Mouse (Mus musculus) heart, embryonic 13.5 days (tissue): ENCODE results near the gene Shank2. TPM values are rescaled to one million over a fixed set of nuclear protein-coding genes. Genes with fewer than 3 reads are reported as not detected.

Source experiments
- ATAC-seq: fragments of 200-750 bp; cut with Nextera tagmentation; 2 replicates; pipeline ENCODE4 v1.8.0; 2017; ENCODE audit warnings: moderate TSS enrichment; ENCODE audit not compliant: insufficient number of reproducible peaks, low FRiP score, low TSS enrichment; ENCODE audit errors: extremely low read depth
- H3K27ac ChIP-seq: fragments of 300-500 bp; sonication (generic); replicated peaks from 2 replicates; pipeline ENCODE4 v1.5.1; 2015; ENCODE audit warnings: moderate library complexity, mild to moderate bottlenecking, inconsistent platforms
- H3K27me3 ChIP-seq: fragments of 300-500 bp; sonication (generic); replicated peaks from 2 replicates; pipeline ENCODE4 v1.6.1; 2015; ENCODE audit warnings: mild to moderate bottlenecking, inconsistent platforms
- H3K36me3 ChIP-seq: fragments of 300-500 bp; sonication (generic); 2 replicates; pipeline ENCODE4 v1.6.1; 2015; ENCODE audit warnings: mild to moderate bottlenecking, inconsistent platforms
- H3K4me1 ChIP-seq: fragments of 300-500 bp; sonication (generic); 2 replicates; pipeline ENCODE4 v1.6.1; 2015; ENCODE audit warnings: inconsistent platforms
- H3K4me2 ChIP-seq: fragments of 300-500 bp; sonication (generic); 2 replicates; pipeline ENCODE4 v1.6.1; 2015; ENCODE audit warnings: inconsistent platforms, mild to moderate bottlenecking, moderate library complexity
- H3K4me3 ChIP-seq: fragments of 300-500 bp; sonication (generic); 2 replicates; pipeline ENCODE4 v1.5.1; 2015; ENCODE audit warnings: moderate library complexity, mild to moderate bottlenecking, inconsistent platforms
- H3K9ac ChIP-seq: fragments of 300-500 bp; sonication (generic); 2 replicates; pipeline ENCODE4 v1.6.1; 2015; ENCODE audit warnings: inconsistent platforms, mild to moderate bottlenecking, moderate library complexity
- H3K9me3 ChIP-seq: fragments of 300-500 bp; sonication (generic); 2 replicates; pipeline ENCODE4 v1.6.1; 2016; ENCODE audit warnings: inconsistent platforms
- WGBS: fragments of 180-500 bp; shearing (Covaris S2); methylation state at CpG from one replicate; pipeline ENCODE4 v1.1.7; 2015; ENCODE audit warnings: mixed read lengths; 5-methylcytosine and 5-hydroxymethylcytosine counted together
- polyA plus RNA-seq: library from polyadenylated mRNA; unstranded; fragments of >200 nt; fragmentation: Nextera tagmentation; extraction: Ambion mirVana; gene quantifications from 2 replicates; pipeline ENCODE4 v1.2.1, GENCODE M21; 2015

Gene Shank2
- polyA plus RNA-seq, 1 experiment from 2014 or later = 0.37 TPM

GRCm38 (mm10) chr7:144373059-144373458 is 371.3 kb downstream of the Shank2 start:
- 89% methylated on average over 8 of the region's 8 CpGs for WGBS
- no peak overlapping the region for H3K4me2 ChIP-seq
- ATAC-seq = no peak

DNA sequence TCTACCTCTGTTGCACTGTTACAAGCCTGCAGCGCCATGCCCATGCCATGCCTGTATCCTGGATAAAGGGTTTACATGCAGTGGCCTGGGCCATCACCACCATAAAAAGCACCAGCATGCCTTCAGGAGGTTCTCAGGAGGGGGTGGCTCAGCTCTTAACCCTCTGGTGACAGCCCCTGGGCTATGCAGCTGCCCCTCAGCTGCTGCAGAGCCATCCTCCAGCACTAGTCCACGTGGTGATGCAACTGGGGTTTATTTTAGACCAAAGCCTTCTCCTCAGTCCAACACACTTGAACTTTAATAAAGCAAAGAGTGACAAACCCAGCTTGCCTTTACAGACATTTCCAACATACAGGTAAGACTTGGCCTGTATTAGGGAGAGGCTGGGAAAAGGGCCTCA is 373.8 kb downstream of the Shank2 start:
- H3K36me3 ChIP-seq = no peaks in the 10 kb centered on the region
- H3K9me3 ChIP-seq = 0 out of 2 replicates have a peak, but pooled peaks cover 4% of the 10 kb centered on the region
- no peak overlapping the region for H3K4me3 ChIP-seq
- no peak for ATAC-seq
- no peak overlapping the region for H3K27ac ChIP-seq
- no peak overlapping the region for H3K4me2 ChIP-seq
- WGBS = 63% methylated on average over 2 of the region's 2 CpGs
- H3K27me3 ChIP-seq = no peaks in the 10 kb centered on the region
- no peaks in the 10 kb centered on the region for H3K4me1 ChIP-seq
- no peak overlapping the region for H3K9ac ChIP-seq

More at GRCm38 (mm10) chr7:144373059-144373458, 371.3 kb downstream of the Shank2 start:
- Histone ChIP-seq H3K4me3 (no peak overlapping the region), H3K9me3 (0 out of 2 replicates have a peak, but pooled peaks cover 4% of the 10 kb centered on the region), H3K36me3 (no peaks in the 10 kb centered on the region), H3K27me3 (no peaks in the 10 kb centered on the region), H3K9ac (no peak overlapping the region), H3K27ac (no peak overlapping the region), H3K4me1 (no peaks in the 10 kb centered on the region)

- Histone ChIP-seq H3K9me3 (no peaks in the 10 kb centered on the region), H3K4me1 (no peaks in the 10 kb centered on the region), H3K4me3 (no peak overlapping the region), H3K4me2 (no peak overlapping the region), H3K9ac (no peak overlapping the region), H3K36me3 (no peaks in the 10 kb centered on the region), H3K27me3 (no peaks in the 10 kb centered on the region), H3K27ac (no peak overlapping the region)
- no peak for ATAC-seq
- 58% methylated on average over 4 of the region's 4 CpGs for WGBS
Measured at GRCm38 (mm10) chr7:144378254-144378653, 376.5 kb downstream of the Shank2 start.

GRCm38 (mm10) chr7:144379243-144379884 is 377.6 kb downstream of the Shank2 start:
- Histone ChIP-seq H3K36me3 (no peaks in the 10 kb centered on the region), H3K4me3 (no peak overlapping the region), H3K4me2 (no peak overlapping the region), H3K9ac (no peak overlapping the region), H3K4me1 (no peaks in the 10 kb centered on the region), H3K9me3 (no peaks in the 10 kb centered on the region), H3K27ac (no peak overlapping the region), H3K27me3 (no peaks in the 10 kb centered on the region)
- ATAC-seq = no peak
- WGBS = 50% methylated on average over 6 of the region's 6 CpGs

- no peak for ATAC-seq
- Histone ChIP-seq H3K9me3 (no peaks in the 10 kb centered on the region), H3K4me1 (no peaks in the 10 kb centered on the region), H3K27ac (no peak overlapping the region), H3K4me2 (no peak overlapping the region), H3K4me3 (no peak overlapping the region), H3K36me3 (no peaks in the 10 kb centered on the region), H3K9ac (no peak overlapping the region), H3K27me3 (no peaks in the 10 kb centered on the region)
- WGBS = 61% methylated on average over 10 of the region's 10 CpGs
Measured at GRCm38 (mm10) chr7:144381588-144381987, 379.9 kb downstream of the Shank2 start.

DNA sequence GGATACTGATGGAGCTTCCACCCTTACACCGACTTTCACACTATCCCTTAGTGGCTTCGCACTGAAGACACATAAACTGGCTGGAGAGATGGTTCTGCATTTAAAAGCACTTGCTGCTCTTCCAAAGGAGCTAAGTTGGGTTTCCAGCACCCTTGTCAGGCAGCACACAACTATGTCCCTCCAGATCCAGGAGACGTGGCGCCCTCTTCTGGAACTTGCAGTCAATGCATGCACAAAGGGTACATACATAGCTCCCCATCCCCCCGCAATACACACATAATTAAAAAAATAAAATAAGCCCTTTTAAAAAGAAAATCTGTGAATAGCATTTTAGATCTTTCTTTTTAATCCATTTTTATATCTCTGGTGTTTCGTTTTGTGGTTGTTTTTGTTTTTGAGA is 385.8 kb downstream of the Shank2 start:
- Histone ChIP-seq H3K27me3 (no peaks in the 10 kb centered on the region), H3K4me1 (no peaks in the 10 kb centered on the region), H3K36me3 (no peaks in the 10 kb centered on the region), H3K27ac (no peak overlapping the region), H3K4me3 (no peak overlapping the region), H3K9me3 (no peaks in the 10 kb centered on the region), H3K9ac (no peak overlapping the region), H3K4me2 (no peak overlapping the region)
- no peak for ATAC-seq
- 86% methylated on average over 6 of the region's 6 CpGs for WGBS

DNA sequence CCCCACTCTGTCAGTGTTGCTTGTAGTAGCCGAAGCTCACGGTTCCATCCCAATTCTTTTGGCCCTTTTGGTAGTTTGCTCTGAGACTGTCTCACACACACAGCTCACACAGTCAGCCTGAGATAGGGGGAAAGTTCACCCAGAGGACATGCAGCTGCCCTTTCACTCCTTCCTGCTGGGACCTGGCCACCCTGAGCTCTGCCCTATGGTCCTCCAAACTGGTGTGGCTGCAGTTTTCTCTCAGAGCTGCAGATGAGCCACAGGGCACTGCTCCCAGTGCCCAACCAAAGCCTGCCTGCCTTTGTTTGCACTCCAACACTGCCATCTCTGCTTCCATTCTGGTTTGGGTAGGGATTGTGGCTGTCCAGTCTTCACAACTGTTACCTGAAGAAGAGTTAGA is 388.0 kb downstream of the Shank2 start:
- Histone ChIP-seq H3K9ac (no peak overlapping the region), H3K36me3 (no peaks in the 10 kb centered on the region), H3K4me2 (no peak overlapping the region), H3K9me3 (no peaks in the 10 kb centered on the region), H3K4me1 (no peaks in the 10 kb centered on the region), H3K27me3 (no peaks in the 10 kb centered on the region), H3K27ac (no peak overlapping the region), H3K4me3 (no peak overlapping the region)
- WGBS = 70% methylated on average over 2 of the region's 2 CpGs
- no peak for ATAC-seq

GRCm38 (mm10) chr7:144390676-144391075 is 388.9 kb downstream of the Shank2 start:
- H3K4me1 ChIP-seq = no peaks in the 10 kb centered on the region
- H3K4me3 ChIP-seq = no peak overlapping the region
- no peak overlapping the region for H3K9ac ChIP-seq
- WGBS = 66% methylated on average over 8 of the region's 8 CpGs
- no peaks in the 10 kb centered on the region for H3K9me3 ChIP-seq
- H3K27ac ChIP-seq = no peak overlapping the region
- no peak overlapping the region for H3K4me2 ChIP-seq
- 0 out of 2 replicates have a peak, but pooled peaks cover 3% of the 10 kb centered on the region for H3K27me3 ChIP-seq
- no peaks in the 10 kb centered on the region for H3K36me3 ChIP-seq
- no peak for ATAC-seq

DNA sequence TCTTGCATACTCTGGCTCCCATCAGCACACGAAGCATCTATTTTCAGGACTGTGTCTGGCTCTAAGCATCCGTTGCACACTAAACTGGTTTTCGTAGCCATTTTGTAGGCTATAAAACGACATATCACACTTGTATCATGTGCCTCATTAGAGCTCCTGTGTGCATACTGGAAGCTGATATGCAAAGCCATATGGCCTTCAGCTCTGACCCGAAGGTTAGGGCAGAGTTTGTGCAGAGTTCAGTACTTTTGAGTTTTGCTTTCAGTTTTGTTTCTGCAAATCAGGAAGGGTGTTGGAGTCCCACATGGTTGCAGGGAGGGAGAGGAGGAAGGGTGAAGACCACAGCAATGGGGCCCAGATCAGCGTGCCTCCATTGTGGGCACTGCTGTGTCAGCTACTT is 390.0 kb downstream of the Shank2 start:
- WGBS = 79% methylated on average over 6 of the region's 6 CpGs
- ATAC-seq = no peak
- no peak overlapping the region for H3K4me3 ChIP-seq
- H3K9ac ChIP-seq = no peak overlapping the region
- no peak overlapping the region for H3K27ac ChIP-seq
- H3K4me2 ChIP-seq = no peak overlapping the region
- 0 out of 2 replicates have a peak, but pooled peaks cover 3% of the 10 kb centered on the region for H3K27me3 ChIP-seq
- no peaks in the 10 kb centered on the region for H3K36me3 ChIP-seq
- no peaks in the 10 kb centered on the region for H3K9me3 ChIP-seq
- no peaks in the 10 kb centered on the region for H3K4me1 ChIP-seq

- Histone ChIP-seq H3K4me1 (peaks cover 2% of the 10 kb centered on the region; the same call in 1 of the 2 replicates), H3K9me3 (no peaks in the 10 kb centered on the region), H3K27ac (no peak overlapping the region), H3K9ac (no peak overlapping the region), H3K4me3 (no peak overlapping the region), H3K4me2 (no peak overlapping the region), H3K27me3 (peaks cover 10% of the 10 kb centered on the region), H3K36me3 (no peaks in the 10 kb centered on the region)
- 71% methylated on average over 4 of the region's 4 CpGs for WGBS
- ATAC-seq = no peak
Measured at GRCm38 (mm10) chr7:144402492-144402891, 400.8 kb downstream of the Shank2 start.

DNA sequence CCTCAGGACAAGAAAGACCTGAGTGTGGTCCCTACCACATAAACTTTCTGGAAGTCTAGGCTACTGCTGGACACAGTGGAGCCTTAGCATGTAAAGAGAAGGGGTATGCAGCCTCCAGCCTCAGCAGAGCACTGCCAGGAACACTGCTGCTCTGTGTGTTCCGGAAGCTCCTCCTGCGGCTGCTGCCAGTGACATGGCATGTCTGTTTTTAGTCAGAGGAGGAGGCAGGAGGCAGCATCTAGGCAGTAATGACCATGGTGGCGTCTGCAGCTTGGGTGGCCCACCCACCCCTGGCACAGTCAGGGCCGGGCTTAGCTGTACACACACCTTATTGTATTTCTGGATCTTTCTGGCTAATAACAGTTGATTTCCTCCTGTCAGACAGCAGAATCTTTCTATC is 405.9 kb downstream of the Shank2 start:
- WGBS = 36% methylated on average over 4 of the region's 4 CpGs
- Histone ChIP-seq H3K27ac (no peak overlapping the region), H3K9me3 (no peaks in the 10 kb centered on the region), H3K9ac (no peak overlapping the region), H3K4me2 (no peak overlapping the region), H3K36me3 (no peaks in the 10 kb centered on the region), H3K27me3 (peaks cover 45% of the 10 kb centered on the region), H3K4me1 (peaks cover 6% of the 10 kb centered on the region; the same call in 1 of the 2 replicates), H3K4me3 (no peak overlapping the region)
- no peak for ATAC-seq

DNA sequence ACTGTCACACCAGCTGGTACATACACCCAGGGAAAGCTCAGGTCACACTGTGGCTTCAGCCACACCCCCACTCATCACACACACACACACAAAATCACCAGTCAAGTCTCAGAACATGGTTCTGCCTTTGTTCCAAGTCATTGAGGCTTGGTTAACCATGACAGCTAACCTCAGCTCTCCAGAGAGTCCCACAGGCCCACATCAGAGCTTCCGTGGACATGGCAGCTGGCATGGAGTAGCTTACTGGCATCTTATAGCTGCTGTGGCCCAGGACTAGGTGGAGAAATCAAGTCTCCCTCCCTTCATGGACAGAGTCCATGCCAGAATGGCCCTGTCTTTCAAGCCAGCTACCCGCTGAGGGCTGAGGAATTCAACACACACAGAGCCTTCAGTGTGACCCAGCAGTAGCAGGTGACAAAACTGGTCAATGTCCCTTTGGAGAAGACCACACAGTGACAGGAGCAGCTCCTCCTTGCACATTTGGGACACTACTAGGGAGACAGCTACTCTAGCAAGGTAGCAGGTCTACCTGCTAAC is 406.8 kb downstream of the Shank2 start:
- H3K27me3 ChIP-seq = peaks cover 49% of the 10 kb centered on the region
- no peak overlapping the region for H3K9ac ChIP-seq
- no peaks in the 10 kb centered on the region for H3K36me3 ChIP-seq
- no peak overlapping the region for H3K4me3 ChIP-seq
- WGBS = 84% methylated on average over 2 of the region's 2 CpGs
- H3K9me3 ChIP-seq = no peaks in the 10 kb centered on the region
- no peak for ATAC-seq
- peaks cover 6% of the 10 kb centered on the region; the same call in 1 of the 2 replicates for H3K4me1 ChIP-seq
- H3K4me2 ChIP-seq = no peak overlapping the region
- no peak overlapping the region for H3K27ac ChIP-seq
